Mouse (Mus musculus): ENCODE results near the gene Fbxw9.
A peak's percentile ranks its signal among the peaks of the same experiment; 100 is the strongest.

Fbxw9 gene

GRCm38 (mm10) chr8:85059879-85060616, at the start of gene Fbxw9:
Gene Fbxw9, plus strand, starts transcription at chr8:85060055.
- DNase-seq (ENCODE audit: low spot score) = peak; percentile 90

- DNase-seq (ENCODE audit: low spot score) = no peak
These were observed 48.6 kb upstream of the Fbxw9 start for GRCm38 (mm10) chr8:85011242-85011641.

- DNase-seq (ENCODE audit: low spot score) = peak; percentile 47
These were observed 46.5 kb upstream of the Fbxw9 start for GRCm38 (mm10) chr8:85013230-85013840.

- DNase-seq (ENCODE audit: low spot score) = no peak
These were observed 45.4 kb upstream of the Fbxw9 start, which contains the start of gene Best2 for GRCm38 (mm10) chr8:85014431-85014830. Gene Best2, minus strand, starts transcription at chr8:85014531.

- no peak for DNase-seq (ENCODE audit: low spot score)
These were observed 43.1 kb upstream of the Fbxw9 start for GRCm38 (mm10) chr8:85016724-85017123.

- no peak for DNase-seq (ENCODE audit: low spot score)
These were observed 42.6 kb upstream of the Fbxw9 start for GRCm38 (mm10) chr8:85017209-85017608.

GRCm38 (mm10) chr8:85021514-85022055, 38.3 kb upstream of the Fbxw9 start:
- no peak for DNase-seq (ENCODE audit: low spot score)

GRCm38 (mm10) chr8:85023846-85024245, 36.0 kb upstream of the Fbxw9 start:
- DNase-seq (ENCODE audit: low spot score) = no peak

GRCm38 (mm10) chr8:85025098-85025932, 34.5 kb upstream of the Fbxw9 start, which contains the start of gene Asna1:
Gene Asna1, minus strand, starts transcription at chr8:85025281.
- DNase-seq (ENCODE audit: low spot score) = peak; percentile 92

GRCm38 (mm10) chr8:85026670-85027515, 33.0 kb upstream of the Fbxw9 start, which contains the start of gene Trir:
Gene Trir, plus strand, starts transcription at chr8:85026823.
- peak; percentile 99 for DNase-seq (ENCODE audit: low spot score)

- peak; percentile 52 for DNase-seq (ENCODE audit: low spot score)
These were observed 32.4 kb upstream of the Fbxw9 start for GRCm38 (mm10) chr8:85027516-85027855.

GRCm38 (mm10) chr8:85027922-85028321, 31.9 kb upstream of the Fbxw9 start:
- DNase-seq (ENCODE audit: low spot score) = no peak

GRCm38 (mm10) chr8:85029271-85029670, 30.6 kb upstream of the Fbxw9 start:
- no peak for DNase-seq (ENCODE audit: low spot score)

- DNase-seq (ENCODE audit: low spot score) = no peak
These were observed 27.1 kb upstream of the Fbxw9 start for GRCm38 (mm10) chr8:85032622-85033311.

GRCm38 (mm10) chr8:85033867-85034266, 26.0 kb upstream of the Fbxw9 start:
- no peak for DNase-seq (ENCODE audit: low spot score)

- DNase-seq (ENCODE audit: low spot score) = peak; percentile 80
These were observed 25.1 kb upstream of the Fbxw9 start for GRCm38 (mm10) chr8:85034764-85035163.

- DNase-seq (ENCODE audit: low spot score) = peak; percentile 27
These were observed 24.6 kb upstream of the Fbxw9 start for GRCm38 (mm10) chr8:85035165-85035727.

- peak; percentile 40 for DNase-seq (ENCODE audit: low spot score)
These were observed 24.0 kb upstream of the Fbxw9 start for GRCm38 (mm10) chr8:85035728-85036310.

GRCm38 (mm10) chr8:85036381-85036717, 23.5 kb upstream of the Fbxw9 start:
- no peak for DNase-seq (ENCODE audit: low spot score)

- DNase-seq (ENCODE audit: low spot score) = peak; percentile 95
These were observed 23.0 kb upstream of the Fbxw9 start, which contains the start of gene Tnpo2 for GRCm38 (mm10) chr8:85036718-85037365. Gene Tnpo2, plus strand, starts transcription at chr8:85036915.

Measured in c-Kit-positive CD71-positive TER-119-positive erythroid progenitor cells, embryonic 14.5 days (primary cell).